Mouse (Mus musculus) liver, adult 2 months (tissue): Measurements from ENCODE around the gene Gramd1b.

ENCODE experiments used
- CTCF ChIP-seq: fragments of 200-500 bp; IDR thresholded peaks from 2 replicates; pipeline ENCODE4 v1.5.1; 2011; ENCODE audit warnings: low read depth, low read length, control low read depth
- POLR2A ChIP-seq: fragments of 200-500 bp; IDR thresholded peaks from 2 replicates; pipeline ENCODE4 v1.6.1; 2011; ENCODE audit warnings: low read length, control low read depth; ENCODE audit not compliant: insufficient read depth; ENCODE audit errors: extremely low read depth

GRCm38 (mm10) chr9:40472961-40473510 lies 58.1 kb downstream of the Gramd1b start:
- TF ChIP-seq CTCF, result no peak
- no peak for TF ChIP-seq POLR2A
